Mouse (Mus musculus): ENCODE measurements around the gene Fgfr2.

The Fgfr2 gene

DNA sequence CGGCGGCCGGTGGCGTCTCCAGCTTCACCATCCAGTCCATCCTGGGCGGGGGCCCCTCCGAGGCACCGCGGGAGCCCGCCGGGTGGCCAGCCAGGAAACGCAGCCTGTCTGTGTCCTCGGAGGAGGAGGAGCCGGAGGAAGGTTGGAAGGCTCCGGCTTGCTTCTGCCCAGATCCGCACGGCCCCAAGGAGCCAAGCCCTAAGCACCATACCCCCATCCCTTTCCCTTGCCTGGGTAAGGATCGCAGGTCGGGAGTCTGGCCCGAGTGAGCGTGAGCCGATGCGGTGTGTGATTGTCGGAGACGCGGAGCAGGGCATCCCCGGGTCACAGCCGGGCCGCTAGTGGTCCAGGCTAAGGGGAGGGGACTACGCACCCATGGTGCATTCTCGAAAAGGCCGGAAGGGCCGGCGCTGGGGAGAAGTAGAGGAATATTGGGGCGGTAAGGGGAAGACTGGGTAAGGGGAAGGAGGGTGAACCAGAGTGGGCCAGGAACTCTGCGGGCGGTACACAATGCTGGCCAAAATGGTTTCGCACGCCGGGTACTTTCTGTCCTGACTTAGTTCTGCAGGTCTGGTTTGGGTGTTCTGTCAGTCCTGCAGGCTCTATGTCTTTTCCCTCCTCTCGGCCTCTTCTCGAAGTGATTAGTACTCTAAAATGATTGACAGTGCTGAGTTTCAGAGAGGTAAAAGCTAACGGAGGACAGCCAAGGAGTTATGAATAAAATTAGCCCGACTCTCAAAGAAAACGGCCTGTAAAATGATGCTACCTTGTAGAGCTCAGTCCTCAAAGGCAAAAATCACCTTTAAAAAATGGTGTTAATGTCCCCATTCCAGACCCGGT, 1568.6 kb downstream of the Fgfr2 start:
- DNase-seq = peak; percentile 16 to 27

DNA sequence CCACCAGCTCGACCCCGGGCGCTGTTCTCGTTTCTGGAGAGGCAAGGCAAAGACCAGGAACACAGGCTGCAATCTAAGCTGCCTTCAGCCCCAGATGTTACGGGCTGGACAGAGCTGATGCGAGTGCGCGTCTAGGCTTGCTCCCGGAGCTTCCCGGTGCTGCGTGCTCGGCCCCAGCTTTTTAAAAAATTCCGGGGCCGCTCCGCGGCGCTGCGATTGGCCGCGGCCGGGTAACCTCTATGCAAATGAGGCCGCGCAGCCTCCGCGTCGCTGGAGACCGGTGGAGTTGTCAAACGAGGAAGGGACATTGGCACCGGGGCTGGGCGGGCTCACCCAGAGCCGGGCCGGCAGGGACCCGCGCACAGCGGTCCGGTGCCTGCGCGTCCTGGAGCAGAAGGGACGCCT, 1569.4 kb downstream of the Fgfr2 start:
- DNase-seq = peak; percentile 55 to 66

DNA sequence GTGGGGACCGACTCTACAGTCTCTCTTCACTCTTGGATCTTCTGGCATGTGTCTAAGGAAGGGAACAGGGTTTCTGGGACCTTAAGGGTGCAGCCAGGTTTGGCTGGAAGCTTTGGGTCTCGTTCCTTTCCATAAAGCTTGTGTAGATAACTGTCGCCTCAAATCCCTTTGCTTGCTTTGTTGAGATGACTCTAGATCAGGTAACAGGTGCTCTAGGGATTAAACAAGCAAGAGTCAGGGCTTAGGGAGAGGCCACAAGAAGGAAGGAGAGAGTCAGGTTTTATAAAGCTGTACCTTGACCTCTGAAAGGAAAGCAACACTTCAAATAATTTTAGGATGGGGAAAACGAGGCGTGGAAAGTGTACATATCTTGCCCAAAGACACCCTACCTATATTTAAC, 1570.4 kb downstream of the Fgfr2 start:
- no peak for DNase-seq

DNA sequence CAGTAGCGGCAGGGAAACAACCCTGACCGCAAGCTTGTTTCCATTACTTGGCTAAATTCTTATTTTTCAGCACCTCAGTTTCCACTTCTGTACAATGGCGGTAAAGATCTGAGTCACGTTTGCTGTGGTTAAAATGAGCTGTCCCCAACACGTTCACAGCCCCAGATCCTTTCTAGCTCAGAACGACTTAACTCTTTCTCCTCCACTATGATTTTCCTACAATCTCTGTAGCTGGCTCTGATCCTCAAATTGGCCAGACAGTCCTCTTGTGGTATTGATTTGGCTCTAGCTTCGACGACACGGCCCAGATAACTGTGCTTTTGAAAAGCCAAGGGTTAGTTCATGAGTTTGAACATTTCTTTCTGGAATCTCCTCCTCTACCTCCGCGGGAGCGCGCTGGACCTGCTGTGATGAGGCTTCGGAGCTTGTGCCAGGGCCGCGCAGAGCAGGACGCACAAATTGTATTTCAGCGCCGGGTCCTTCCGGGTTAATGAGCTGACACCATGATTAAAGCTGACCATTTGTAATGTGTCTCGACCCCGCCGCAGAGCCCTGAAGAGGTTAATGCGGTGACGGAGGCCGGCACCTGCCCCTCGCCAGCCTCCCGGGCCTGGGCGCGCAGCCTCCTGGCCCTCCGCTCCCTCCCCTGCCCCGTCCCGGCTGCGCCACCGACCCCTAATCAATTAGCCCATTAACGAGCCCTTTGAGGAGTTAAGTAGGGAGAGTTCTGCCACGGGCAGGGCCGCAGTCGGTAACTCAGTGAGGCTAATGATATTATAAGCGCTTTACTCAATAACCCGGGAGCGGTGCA, 1571.0 kb downstream of the Fgfr2 start:
- no peak for DNase-seq

DNA sequence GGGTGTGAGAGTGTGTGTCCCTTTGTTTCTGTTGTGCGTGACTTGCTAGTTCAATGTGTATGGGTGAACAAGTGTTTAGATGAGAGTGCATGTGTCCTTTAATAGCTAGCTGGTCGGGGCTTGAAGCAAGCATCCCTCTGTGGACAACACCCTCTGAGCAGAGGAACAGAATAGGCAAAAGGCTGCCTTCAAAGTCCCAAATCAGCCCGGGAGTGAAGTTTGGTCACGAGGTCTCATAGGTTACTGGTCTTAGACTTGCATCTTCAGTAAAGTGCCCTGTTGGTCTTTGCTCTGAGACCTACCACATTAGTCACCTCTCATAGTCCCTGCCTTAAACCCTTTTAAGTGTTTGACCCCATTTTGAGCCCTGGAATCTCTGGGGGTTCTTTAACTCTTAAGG, 1571.7 kb downstream of the Fgfr2 start:
- DNase-seq = no peak

DNA sequence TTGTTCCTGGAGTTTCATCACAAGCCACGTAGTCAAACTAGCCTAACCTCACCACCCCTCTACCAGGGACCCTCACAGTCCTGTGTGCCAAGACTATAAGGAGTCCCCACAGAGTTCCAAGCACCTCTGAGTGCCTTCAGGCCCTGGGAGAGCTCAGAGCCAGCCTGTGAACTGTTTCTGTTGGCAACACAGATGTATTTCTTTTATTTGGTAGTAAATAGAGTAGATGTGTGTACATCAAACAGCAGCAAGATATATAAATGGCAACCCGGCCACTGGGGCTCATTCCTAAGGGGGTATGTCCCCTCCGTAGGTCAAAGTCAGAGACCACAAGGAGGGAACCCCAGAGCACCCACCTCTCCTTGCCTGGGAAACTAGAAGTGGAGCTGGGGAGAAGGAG, 1574.7 kb downstream of the Fgfr2 start, which contains the start of gene Hmx2:
Gene Hmx2, plus strand, starts transcription at position 301 of the 400 bp plus-strand sequence.
- DNase-seq = no peak

DNA sequence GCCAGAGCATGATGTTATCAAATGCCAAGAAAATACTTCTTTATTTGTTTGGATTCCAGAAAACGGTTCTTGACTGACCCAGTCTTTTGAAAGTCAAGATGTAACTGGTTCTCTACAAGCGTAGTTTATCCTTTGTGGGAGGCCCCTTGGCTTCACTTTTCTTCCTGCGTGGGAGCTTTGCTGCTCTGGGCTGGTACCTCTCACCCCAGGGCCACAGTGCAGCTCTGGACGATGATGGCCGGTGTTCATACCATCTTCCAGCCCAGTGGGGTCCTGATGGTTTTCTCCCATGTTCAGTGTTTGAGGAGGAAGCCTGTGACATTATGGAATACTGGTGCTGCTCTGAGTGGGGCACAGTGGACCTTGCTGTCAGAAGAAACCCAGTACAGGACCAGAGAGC, 1575.7 kb downstream of the Fgfr2 start:
- DNase-seq = no peak

DNA sequence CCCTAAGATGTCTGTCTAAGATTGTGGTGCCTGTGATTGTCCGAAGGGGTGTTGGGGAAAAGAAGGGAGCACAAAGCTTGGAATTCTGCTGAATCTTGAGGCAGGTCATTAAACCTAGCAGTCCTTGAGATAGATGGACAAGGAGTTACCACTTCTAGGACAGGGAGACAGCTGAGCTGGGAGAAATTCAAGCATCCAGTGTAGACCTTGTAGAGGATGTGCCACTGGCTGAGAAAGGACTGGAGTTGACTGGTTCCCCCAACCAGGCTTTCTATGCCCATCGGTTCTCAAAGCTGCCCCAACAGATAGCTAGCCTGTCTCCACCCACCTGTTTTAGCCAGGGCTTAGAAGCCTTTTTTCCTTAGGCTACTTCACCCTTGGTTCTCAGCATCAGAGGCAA, 1576.7 kb downstream of the Fgfr2 start:
- DNase-seq = no peak

DNA sequence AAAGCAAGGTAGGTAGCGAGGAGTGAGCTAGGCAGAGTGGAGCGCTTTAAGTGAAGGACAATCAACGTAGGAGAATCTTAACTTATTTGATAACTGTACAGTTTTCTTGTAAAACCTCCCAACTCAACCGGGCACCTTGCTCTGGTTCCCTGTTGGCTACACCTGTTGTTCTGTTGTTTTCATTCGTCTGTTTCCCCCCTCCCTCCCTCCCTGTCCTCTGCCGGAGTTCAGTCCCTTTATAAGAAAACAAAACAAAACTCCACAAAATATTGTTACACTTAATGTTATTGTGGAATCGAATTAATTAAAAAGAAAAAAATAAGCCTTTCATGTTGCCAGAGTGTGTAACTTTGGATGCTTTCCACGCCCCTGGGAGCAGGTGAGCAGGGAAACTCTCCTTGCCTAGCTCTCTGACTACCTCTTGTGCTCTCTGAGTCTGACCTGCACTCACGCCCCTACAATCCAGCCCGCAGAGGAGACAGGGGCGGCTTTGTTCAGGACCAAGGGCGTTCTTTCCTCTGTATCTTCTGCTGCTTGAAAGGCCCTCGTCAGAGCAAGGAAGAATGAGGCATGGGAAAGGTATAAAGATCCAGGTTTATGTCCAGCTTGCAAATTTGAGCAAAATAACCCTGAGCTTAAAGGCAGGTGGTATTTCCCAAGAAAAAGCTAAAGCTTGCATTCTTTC, 1577.3 kb downstream of the Fgfr2 start:
- no peak for DNase-seq

DNA sequence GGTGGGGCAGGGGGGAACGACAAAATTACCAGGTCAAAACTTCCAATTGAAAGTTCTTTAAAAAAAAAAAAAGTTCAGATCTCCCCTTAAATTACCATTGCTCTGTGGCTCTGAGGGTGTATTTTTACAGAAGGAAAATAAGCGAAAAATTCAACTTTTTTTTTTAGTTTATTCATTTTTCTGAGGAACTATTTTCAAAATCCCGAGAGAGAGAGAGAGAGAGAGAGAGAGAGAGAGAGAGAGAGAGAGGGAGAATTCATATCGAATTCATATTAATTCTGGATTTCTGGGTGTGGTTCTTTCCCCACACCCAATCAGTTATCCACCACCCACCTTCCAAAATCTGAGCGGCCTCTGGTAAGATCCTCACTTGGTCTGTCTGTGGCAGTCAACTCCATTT, 1578.3 kb downstream of the Fgfr2 start:
- no peak for DNase-seq

DNA sequence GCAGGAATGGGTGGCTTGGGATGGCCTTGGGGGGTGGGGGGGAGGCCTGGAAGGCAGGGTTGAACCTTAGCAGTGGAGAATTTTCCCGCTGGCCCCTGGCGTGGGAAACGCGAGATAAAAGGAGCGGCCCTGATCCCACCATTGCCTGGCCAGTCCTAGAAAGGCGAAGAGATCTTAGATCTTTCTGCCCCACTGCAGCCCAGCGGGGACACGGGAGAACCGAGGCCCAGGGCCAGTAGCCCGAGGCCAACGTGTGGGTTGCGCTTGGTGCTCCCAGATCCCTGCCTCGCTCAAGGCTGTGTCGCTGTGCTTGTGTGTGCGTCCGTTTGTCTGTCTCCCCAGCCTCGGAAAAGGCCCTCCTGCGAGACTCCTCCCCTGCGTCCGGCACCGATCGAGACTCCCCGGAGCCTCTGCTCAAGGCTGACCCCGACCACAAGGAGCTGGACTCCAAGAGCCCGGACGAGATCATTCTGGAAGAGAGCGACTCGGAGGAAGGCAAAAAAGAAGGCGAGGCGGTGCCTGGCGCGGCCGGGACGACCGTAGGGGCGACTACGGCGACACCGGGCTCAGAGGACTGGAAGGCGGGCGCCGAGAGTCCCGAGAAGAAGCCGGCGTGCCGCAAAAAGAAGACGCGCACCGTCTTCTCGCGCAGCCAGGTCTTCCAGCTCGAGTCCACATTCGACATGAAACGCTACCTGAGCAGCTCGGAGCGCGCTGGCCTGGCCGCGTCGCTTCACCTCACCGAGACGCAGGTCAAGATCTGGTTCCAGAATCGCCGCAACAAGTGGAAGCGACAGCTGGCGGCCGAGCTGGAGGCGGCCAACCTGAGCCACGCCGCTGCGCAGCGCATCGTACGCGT, 1579.3 kb downstream of the Fgfr2 start:
- DNase-seq = peak; percentile 42 to 55

DNA sequence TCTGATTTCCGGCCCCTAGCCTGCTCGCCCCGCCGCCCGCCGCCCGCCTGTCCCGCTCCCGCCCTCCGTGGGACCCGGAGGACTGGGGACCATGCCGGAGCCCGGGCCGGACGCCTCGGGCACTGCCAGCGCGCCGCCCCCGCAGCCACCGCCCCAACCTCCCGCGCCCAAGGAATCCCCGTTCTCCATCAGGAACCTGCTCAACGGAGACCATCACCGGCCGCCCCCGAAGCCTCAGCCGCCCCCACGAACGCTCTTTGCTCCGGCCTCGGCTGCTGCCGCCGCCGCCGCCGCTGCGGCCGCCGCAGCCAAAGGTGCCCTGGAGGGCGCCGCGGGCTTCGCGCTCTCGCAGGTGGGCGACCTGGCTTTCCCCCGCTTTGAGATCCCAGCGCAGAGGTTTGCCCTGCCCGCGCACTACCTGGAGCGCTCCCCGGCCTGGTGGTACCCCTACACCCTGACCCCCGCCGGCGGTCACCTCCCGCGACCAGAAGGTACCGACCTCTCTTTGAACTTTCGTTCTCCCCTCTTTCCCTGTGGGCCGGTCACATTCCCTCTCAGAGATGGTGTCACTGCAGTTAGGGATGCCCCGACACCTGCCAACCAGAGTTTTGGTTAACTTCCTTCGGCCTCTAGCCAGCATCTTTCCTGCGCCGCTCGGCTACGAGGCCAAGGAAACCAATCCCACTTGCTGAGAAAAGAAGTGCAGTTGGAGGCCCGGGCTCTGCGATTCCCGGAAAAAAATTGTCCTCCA, 1580.1 kb downstream of the Fgfr2 start:
- peak; percentile 22 to 27 for DNase-seq

DNA sequence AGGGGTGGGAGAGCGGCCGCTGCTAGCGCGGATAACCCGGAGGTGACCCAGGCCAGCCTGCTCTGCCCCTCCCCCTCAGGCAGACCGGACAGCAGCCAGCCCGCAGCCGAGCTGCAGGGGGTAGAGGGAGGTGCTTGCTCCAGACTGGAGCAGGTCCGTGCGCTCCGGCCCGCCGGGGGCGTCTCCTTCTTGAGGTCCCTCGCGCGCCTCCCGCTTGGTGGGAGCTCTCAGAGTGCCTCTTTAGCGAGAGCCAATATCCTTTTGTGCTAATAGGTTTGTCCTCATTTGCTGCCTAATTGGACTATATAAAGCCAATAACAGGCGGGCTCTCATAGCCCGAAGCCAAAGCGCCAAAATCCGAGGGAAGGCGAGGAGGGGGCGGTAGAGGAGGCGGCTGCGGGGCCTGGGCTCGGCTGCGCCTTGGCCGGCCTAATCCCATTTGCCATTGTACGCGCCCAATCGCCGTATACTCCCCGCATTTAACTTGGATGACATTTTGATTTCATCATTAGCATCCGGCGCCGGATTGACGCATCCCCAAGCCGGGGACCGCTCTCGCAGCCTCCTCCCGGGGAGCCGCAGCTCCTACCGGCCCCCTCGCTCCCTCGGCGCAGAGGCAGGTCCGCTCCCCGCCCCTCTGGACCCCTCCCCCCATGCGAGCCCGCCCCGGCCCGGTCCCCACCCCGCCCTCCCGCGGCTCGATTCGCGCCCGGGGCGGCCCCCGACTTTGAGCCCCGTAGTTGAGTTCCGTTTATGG, 1580.9 kb downstream of the Fgfr2 start, which contains the start of gene Hmx3:
Gene Hmx3, plus strand, starts transcription at position 753 of the 757 bp plus-strand sequence.
- DNase-seq = peak; percentile 39 to 40

DNA sequence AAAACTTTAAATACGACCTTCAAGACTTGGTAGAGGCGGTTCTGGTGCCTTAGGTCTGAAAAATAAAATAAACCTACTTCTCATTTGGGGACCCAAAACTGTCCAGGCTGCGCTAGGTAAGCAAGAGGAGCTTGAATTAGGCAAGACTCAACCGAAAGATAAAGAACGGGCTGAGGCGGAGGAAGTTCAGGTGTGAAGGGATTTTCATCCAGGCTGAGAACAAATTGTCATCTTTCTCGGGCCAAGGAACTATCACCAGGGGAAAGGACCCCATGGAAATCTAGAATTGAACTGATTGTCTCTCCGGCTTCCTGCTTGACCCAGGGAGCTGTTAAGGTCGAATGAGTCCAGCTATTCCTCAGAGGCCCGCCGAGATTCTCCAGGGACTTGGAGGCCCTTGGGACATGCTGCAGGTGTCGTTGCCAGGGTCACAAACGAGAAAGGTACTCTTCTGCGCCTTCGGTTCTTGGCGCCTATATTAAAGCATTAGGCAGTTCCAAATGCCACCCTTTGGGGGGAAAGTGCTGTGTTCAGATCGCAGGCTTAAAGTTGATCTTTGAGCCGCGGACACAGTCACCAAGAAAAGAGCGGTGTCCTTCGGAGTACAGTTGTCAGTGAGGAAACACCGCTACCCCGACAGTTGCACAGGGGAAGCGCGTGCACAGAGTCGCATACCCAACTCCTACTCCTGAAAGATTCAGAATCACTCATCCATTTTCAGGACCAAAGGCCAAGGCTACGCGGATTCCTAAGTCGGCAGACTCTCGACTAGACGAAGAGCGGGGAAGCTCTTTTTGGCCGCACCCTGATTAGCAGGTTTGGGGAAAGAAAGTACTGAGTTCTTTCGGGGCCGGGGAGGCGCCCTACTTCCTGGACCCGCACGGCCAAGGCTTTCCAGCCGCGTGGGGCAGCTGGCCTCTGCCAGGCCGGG, 1581.7 kb downstream of the Fgfr2 start:
- peak; percentile 22 to 29 for DNase-seq

DNA sequence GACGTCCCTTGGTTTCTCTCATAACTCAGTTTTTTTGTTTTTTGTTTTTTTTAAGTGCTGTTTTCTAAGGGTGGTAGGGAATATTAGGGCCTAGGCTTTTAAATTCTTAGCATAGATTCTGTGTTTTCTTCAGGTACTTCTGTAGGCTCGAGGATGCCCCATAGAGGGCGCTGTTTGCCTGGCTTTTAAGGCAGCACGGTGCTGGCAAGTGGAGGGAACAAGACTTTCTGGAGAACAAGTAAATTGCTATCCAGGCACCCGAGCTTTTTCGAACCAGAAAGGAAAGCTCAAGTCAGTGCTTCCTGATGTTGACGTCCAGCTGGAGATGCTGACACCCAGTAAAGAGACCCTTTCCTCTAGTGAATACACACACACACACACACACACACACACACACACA, 1583.2 kb downstream of the Fgfr2 start:
- DNase-seq = peak; percentile 94 to 95

DNA sequence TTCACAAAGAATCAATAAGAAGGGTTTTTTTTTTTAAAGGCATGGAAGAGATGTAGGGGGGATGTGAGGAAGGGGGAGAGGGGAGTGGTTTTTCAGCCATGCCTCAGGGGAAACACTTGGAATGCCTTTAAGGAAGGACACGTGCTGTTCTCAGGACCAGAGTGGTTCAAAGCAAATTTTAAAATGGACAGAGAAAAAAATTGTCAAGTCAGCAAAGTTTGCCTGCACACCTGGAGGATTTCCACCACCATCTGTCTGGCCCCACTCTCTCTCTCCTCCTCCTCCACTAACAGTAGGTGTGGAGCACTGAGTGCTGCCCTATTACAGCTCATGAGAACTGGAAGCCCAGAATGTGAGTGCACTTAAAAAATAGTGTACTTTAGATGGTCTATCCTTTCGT, 1619.4 kb downstream of the Fgfr2 start:
- DNase-seq = no peak

DNA sequence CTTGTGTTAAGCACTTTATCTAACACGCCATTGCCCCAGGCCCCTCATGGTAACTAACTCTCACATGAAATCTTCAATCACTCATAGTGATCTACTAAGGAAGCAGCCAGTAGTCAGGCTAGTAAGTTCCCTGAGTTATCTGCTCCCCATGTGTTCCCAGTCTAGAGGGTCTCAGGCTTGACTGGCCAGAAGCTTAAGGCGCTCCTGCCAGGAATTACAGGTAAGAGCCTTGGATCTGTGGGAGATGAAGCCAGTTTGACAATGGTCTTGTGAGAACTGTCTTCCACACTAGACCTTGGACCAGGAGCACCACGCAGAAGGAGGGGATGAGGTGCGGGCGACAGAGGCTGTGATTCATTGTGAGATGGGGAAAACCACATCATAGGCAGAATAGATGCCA, 1644.7 kb downstream of the Fgfr2 start:
- DNase-seq = no peak

DNA sequence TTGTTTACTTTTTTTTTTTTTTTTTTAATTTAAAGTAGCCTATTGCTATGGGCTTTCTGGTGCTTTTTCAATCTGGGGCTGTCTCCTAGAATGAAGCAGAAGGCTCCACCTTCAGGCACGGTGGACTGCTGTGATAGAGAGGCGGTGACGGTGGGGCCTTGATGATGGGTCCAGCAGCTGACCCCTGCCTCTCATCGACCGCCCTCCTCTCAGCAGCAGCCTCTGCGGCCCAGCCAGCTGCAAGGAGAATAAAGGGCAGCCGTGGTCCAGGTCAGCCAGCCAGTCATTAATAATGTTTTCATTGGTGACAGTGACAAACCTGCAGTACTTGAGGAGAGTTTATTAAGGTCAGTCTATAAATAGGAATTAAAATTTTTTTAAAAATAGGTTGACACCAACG, 1646.0 kb downstream of the Fgfr2 start:
- DNase-seq = no peak

DNA sequence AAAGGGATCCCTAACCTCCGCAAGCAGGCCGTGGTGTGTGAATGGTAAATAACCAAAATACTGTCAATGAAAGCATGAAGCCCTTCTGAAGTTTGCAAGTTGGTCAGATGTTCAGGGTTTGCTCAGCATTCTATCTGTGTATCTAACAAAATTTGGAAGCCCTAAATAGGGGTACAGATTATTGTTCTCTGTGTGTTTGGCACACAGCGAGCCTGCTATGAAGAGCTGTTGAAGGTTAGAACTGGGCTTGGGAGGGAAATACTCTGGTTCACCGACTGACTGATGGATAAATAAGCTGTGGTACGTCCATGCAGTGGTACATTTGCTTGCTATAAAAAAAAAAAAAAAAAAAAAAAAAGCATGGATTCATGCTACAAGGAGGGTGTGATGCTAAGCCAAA, 1651.6 kb downstream of the Fgfr2 start:
- no peak for DNase-seq

DNA sequence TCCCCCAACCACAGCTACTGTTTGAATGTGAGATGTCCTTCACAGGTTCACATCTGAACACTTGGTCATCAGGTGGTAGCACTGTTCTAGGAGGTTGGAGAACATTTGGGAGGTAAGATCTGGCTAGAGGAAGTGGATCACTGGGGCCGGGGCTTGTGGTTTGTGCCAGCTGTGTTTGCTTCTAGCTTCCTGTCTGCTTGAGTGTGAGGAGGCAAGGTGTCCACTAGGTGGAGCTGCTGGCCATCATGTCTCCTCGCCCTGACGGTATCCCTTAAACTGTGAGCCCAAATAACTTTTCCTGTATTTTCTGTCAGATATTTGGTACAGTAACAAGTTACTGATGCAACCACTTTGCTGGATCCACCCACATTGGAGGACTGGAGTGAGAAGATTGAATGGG, 1653.6 kb downstream of the Fgfr2 start:
- DNase-seq = no peak
